Mouse (Mus musculus) small intestine, adult 2 months (tissue): Measurements from ENCODE around the gene Vwa7.

Experiments
- CTCF ChIP-seq: fragments of 200-500 bp; IDR thresholded peaks from 2 replicates; pipeline ENCODE4 v1.5.1; 2012; ENCODE audit warnings: low read depth, mild to moderate bottlenecking, control low read depth, inconsistent platforms, low read length, moderate library complexity, mixed read lengths; ENCODE audit not compliant: insufficient replicate concordance, insufficient read length; ENCODE audit errors: extremely low read depth
- POLR2A ChIP-seq: fragments of 200-500 bp; IDR thresholded peaks from 2 replicates; pipeline ENCODE4 v1.6.1; 2012; ENCODE audit warnings: low read depth, mild to moderate bottlenecking, control low read depth, inconsistent platforms, low read length, moderate library complexity

DNA sequence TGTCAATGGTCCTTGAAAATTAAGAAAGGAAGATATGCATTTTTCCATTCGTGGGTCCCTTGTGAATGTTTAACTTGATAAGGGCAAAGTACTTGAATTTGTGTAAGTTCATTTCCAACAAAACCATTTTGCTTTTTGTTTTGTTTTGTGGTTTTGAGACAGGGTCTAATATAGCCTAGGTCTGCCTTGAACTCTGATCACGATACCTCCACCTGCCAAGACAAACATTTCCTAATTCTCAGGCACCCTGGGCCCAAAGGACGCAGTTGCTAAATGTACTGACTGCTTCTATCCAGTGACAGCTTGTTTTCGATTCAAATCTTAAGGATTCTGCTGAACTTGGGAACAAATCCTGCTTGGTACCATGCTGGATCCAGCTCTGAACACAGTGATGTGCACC, 36.7 kb upstream of the Vwa7 start:
- TF ChIP-seq CTCF (no peak), POLR2A (no peak)
